Mouse (Mus musculus): Measurements from ENCODE around the gene Tubg2. TPM values are rescaled to one million over a fixed set of nuclear protein-coding genes. Genes with fewer than 3 reads are reported as not detected.

Tubg2 gene
- total RNA-seq, 2 experiments from 2014 or later, result 5.9 to 6.4 TPM

GRCm38 (mm10) chr11:101176933-101177773 is 21.4 kb downstream of the Tubg2 start:
- DNase-seq (ENCODE audit: low spot score in 2 of 2), result no peak

- no peak for DNase-seq (ENCODE audit: low spot score in 2 of 2)
Measured at GRCm38 (mm10) chr11:101178061-101179058, 22.7 kb downstream of the Tubg2 start.

GRCm38 (mm10) chr11:101179306-101179705 is 23.6 kb downstream of the Tubg2 start:
- no peak for DNase-seq (ENCODE audit: low spot score in 2 of 2)

GRCm38 (mm10) chr11:101180261-101180660 is 24.6 kb downstream of the Tubg2 start:
- no peak for DNase-seq (ENCODE audit: low spot score in 2 of 2)

GRCm38 (mm10) chr11:101180846-101181740 is 25.4 kb downstream of the Tubg2 start:
- DNase-seq (ENCODE audit: low spot score in 2 of 2), result peak; percentile 72 to 77

GRCm38 (mm10) chr11:101181961-101182360 is 26.3 kb downstream of the Tubg2 start:
- no peak for DNase-seq (ENCODE audit: low spot score in 2 of 2)

- DNase-seq (ENCODE audit: low spot score in 2 of 2), result no peak
Measured at GRCm38 (mm10) chr11:101182771-101183517, 27.2 kb downstream of the Tubg2 start.

GRCm38 (mm10) chr11:101184984-101185383 is 29.3 kb downstream of the Tubg2 start:
- no peak for DNase-seq (ENCODE audit: low spot score in 2 of 2)

GRCm38 (mm10) chr11:101185441-101185840 is 29.7 kb downstream of the Tubg2 start:
- no peak for DNase-seq (ENCODE audit: low spot score in 2 of 2)

- no peak for DNase-seq (ENCODE audit: low spot score in 2 of 2)
Measured at GRCm38 (mm10) chr11:101186526-101187247, 31.0 kb downstream of the Tubg2 start.

GRCm38 (mm10) chr11:101187541-101187940 is 31.8 kb downstream of the Tubg2 start:
- DNase-seq (ENCODE audit: low spot score in 2 of 2), result no peak

- DNase-seq (ENCODE audit: low spot score in 2 of 2), result no peak
Measured at GRCm38 (mm10) chr11:101188166-101188805, 32.6 kb downstream of the Tubg2 start.

- DNase-seq (ENCODE audit: low spot score in 2 of 2), result no peak
Measured at GRCm38 (mm10) chr11:101189495-101190180, 33.9 kb downstream of the Tubg2 start.

- DNase-seq (ENCODE audit: low spot score in 2 of 2), result no peak
Measured at GRCm38 (mm10) chr11:101190181-101190912, 34.6 kb downstream of the Tubg2 start.

GRCm38 (mm10) chr11:101190913-101191907 is 35.5 kb downstream of the Tubg2 start:
- no peak for DNase-seq (ENCODE audit: low spot score in 2 of 2)

GRCm38 (mm10) chr11:101191919-101192470 is 36.3 kb downstream of the Tubg2 start:
- no peak for DNase-seq (ENCODE audit: low spot score in 2 of 2)

All from adrenal gland, adult 18-20 months (tissue).